Mouse (Mus musculus) lung, embryonic 14.5 days (tissue): ENCODE results near the gene Crhr2. TPM values are rescaled to one million over a fixed set of nuclear protein-coding genes. Genes with fewer than 3 reads are reported as not detected.
A peak's percentile ranks its signal among the peaks of the same experiment; 100 is the strongest.

Source experiments
- ATAC-seq: fragments of 200-750 bp; cut with Nextera tagmentation; 2 replicates; pipeline ENCODE4 v1.8.0; 2017; ENCODE audit warnings: mild to moderate bottlenecking, moderate TSS enrichment, moderate library complexity; ENCODE audit not compliant: insufficient read depth
- DNase-seq: peaks from one replicate; pipeline ENCODE4 v3.0.0-alpha.2; 2015
- H3K27ac ChIP-seq: fragments of 300-500 bp; sonication (generic); 2 replicates; pipeline ENCODE4 v1.5.1; 2014; ENCODE audit warnings: low read depth, mild to moderate bottlenecking, moderate library complexity
- H3K27me3 ChIP-seq: fragments of 300-500 bp; sonication (generic); 2 replicates; pipeline ENCODE4 v1.6.1; 2014; ENCODE audit warnings: low read length, control low read depth; ENCODE audit not compliant: insufficient read depth
- H3K36me3 ChIP-seq: fragments of 300-500 bp; sonication (generic); 2 replicates; pipeline ENCODE4 v1.6.1; 2014; ENCODE audit warnings: control low read depth; ENCODE audit not compliant: insufficient read depth
- H3K4me1 ChIP-seq: fragments of 300-500 bp; sonication (generic); 2 replicates; pipeline ENCODE4 v1.6.1; 2014; ENCODE audit warnings: antibody characterized with exemption, control low read depth; ENCODE audit not compliant: insufficient read depth
- H3K4me2 ChIP-seq: fragments of 300-500 bp; sonication (generic); 2 replicates; pipeline ENCODE4 v1.6.1; 2014; ENCODE audit warnings: mild to moderate bottlenecking
- H3K4me3 ChIP-seq: fragments of 300-500 bp; sonication (generic); 2 replicates; pipeline ENCODE4 v1.5.1; 2014; ENCODE audit warnings: low read depth, low read length
- H3K9ac ChIP-seq: fragments of 300-500 bp; sonication (generic); 2 replicates; pipeline ENCODE4 v1.6.1; 2014
- H3K9me3 ChIP-seq: fragments of 300-500 bp; sonication (generic); 2 replicates; pipeline ENCODE4 v1.6.1; 2016; ENCODE audit warnings: low read depth, low read length, control low read depth
- CTCF ChIP-seq: IDR thresholded peaks from 2 replicates; pipeline ENCODE4 v1.5.1; 2016; ENCODE audit warnings: antibody characterized with exemption, low read depth
- WGBS: fragments of 180-500 bp; shearing (Covaris S2); extraction: QIAGEN DNeasy Blood & Tissue Kit; methylation state at CpG from one replicate; pipeline ENCODE4 v1.1.7; 2014; 5-methylcytosine and 5-hydroxymethylcytosine counted together
- polyA plus RNA-seq: library from polyadenylated mRNA; unstranded; fragments of >200 nt; fragmentation: Nextera tagmentation; extraction: Ambion mirVana; gene quantifications from 2 replicates; pipeline ENCODE4 v1.2.1, GENCODE M21; 2014

The Crhr2 gene
- polyA plus RNA-seq, 1 experiment from 2014 or later, result not detected

- Histone ChIP-seq H3K36me3 (no peaks in the 10 kb centered on the region), H3K27me3 (no peaks in the 10 kb centered on the region), H3K4me2 (no peak overlapping the region), H3K9me3 (no peaks in the 10 kb centered on the region), H3K4me1 (no peaks in the 10 kb centered on the region), H3K4me3 (no peak overlapping the region), H3K27ac (no peak overlapping the region), H3K9ac (no peak overlapping the region)
- 87% methylated on average over 3 of the region's 3 CpGs for WGBS
- no peak for ATAC-seq
- DNase-seq, result no peak
- TF ChIP-seq CTCF, result no peak
Observed at GRCm38 (mm10) chr6:55152226-55152625, 19.4 kb upstream of the Crhr2 start.

DNA sequence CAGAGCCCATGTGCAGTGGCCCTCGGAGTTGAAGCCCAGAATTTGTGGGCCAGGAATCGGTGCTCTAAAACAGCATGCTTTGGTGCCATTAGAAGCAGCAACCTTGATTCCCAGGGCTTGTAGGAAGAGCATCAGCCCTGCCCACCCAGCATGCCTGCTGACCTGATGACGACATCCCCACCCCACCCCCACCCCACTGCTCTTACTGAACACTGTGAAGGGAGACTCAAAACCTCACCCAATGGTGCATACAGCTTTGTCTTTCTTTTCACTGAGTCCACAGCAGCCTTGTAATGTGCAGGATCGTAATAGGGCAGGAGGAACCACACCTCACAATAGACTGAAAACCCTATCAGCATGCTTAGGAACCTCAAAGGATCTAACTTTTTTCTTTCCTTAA, 13.3 kb upstream of the Crhr2 start:
- Histone ChIP-seq H3K4me1 (no peaks in the 10 kb centered on the region), H3K9ac (no peak overlapping the region), H3K4me3 (no peak overlapping the region), H3K9me3 (no peaks in the 10 kb centered on the region), H3K27me3 (no peaks in the 10 kb centered on the region), H3K4me2 (no peak overlapping the region), H3K27ac (no peak overlapping the region), H3K36me3 (no peaks in the 10 kb centered on the region)
- WGBS, result 55% methylated on average over 4 of the region's 4 CpGs
- no peak for TF ChIP-seq CTCF
- no peak for ATAC-seq
- no peak for DNase-seq

- DNase-seq (peak; percentile 8), ATAC-seq (no peak)
- no peak for TF ChIP-seq CTCF
- Histone ChIP-seq H3K4me1 (no peaks in the 10 kb centered on the region), H3K36me3 (no peaks in the 10 kb centered on the region), H3K9ac (no peak overlapping the region), H3K27me3 (no peaks in the 10 kb centered on the region), H3K27ac (no peak overlapping the region), H3K4me3 (no peak overlapping the region), H3K4me2 (no peak overlapping the region), H3K9me3 (no peaks in the 10 kb centered on the region)
- 76% methylated on average over 5 of the region's 5 CpGs for WGBS
Observed at GRCm38 (mm10) chr6:55145285-55145684, 12.5 kb upstream of the Crhr2 start.

DNA sequence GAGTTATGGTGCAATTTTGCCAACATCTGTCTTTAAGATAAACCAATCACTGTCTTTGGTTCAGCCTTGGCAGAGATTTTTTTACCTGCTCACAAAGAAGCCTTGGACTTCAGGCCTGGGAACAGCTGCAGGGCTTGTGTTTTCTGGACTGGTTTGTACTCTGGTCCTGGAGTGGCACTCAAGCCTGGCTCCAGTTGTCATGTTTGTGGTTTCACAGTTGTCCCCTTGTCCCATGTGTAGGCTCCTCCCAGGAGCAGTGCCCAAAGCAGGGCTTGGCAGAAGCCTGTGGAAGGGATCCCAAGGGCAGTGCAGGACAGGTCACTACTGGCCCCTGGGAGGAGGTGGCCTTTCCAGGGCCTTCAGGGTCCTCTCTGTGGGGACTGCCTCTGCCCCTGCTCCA, 5.5 kb upstream of the Crhr2 start:
- Histone ChIP-seq H3K9ac (no peak overlapping the region), H3K4me2 (no peak overlapping the region), H3K27me3 (no peaks in the 10 kb centered on the region), H3K36me3 (no peaks in the 10 kb centered on the region), H3K9me3 (no peaks in the 10 kb centered on the region), H3K27ac (no peak overlapping the region), H3K4me3 (no peak overlapping the region), H3K4me1 (no peaks in the 10 kb centered on the region; the same call in 1 of the 2 replicates)
- DNase-seq (no peak), ATAC-seq (no peak)
- no peak for TF ChIP-seq CTCF

- Histone ChIP-seq H3K9me3 (no peaks in the 10 kb centered on the region), H3K9ac (no peak overlapping the region), H3K4me2 (no peak overlapping the region), H3K4me1 (no peaks in the 10 kb centered on the region; the same call in 1 of the 2 replicates), H3K36me3 (no peaks in the 10 kb centered on the region), H3K27me3 (no peaks in the 10 kb centered on the region), H3K27ac (no peak overlapping the region), H3K4me3 (no peak overlapping the region)
- no peak for TF ChIP-seq CTCF
- DNase-seq, result peak; percentile 15
- ATAC-seq, result peak; percentile 57; the same call in 1 of the 2 replicates
- WGBS, result 80% methylated on average over 1 of the region's 1 CpGs
Observed at GRCm38 (mm10) chr6:55133425-55133824, 609 bp upstream of the Crhr2 start.

DNA sequence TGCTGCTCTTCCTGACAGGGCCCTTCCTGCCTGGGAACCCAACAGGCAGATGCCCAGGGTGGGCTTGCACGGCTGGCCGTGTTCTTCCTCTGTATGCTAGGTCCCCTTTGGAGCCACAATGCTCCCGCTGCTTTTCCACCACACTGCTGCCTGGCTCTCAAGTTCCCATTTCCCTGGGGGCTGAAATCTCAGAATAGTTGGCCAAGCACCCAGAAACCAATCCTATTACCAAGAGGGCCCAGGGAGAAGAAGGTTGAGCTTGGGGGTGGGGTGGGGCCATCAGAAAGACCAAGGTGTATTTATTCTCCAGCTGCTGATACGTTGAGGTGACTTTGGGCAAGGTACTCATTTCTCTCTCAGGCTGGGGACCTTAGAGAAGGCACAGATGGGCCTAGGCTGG, 1.5 kb downstream of the Crhr2 start:
- ATAC-seq (no peak), DNase-seq (no peak)
- H3K27me3 ChIP-seq, result no peaks in the 10 kb centered on the region
- no peaks in the 10 kb centered on the region for H3K9me3 ChIP-seq
- H3K4me3 ChIP-seq, result no peak overlapping the region
- H3K4me2 ChIP-seq, result no peak overlapping the region
- no peak overlapping the region for H3K9ac ChIP-seq
- H3K27ac ChIP-seq, result peak overlapping the region; percentile 32; the same call in 1 of the 2 replicates
- no peaks in the 10 kb centered on the region for H3K36me3 ChIP-seq
- no peaks in the 10 kb centered on the region; the same call in 1 of the 2 replicates for H3K4me1 ChIP-seq
- no peak for TF ChIP-seq CTCF
- WGBS, result 74% methylated on average over 4 of the region's 4 CpGs

DNA sequence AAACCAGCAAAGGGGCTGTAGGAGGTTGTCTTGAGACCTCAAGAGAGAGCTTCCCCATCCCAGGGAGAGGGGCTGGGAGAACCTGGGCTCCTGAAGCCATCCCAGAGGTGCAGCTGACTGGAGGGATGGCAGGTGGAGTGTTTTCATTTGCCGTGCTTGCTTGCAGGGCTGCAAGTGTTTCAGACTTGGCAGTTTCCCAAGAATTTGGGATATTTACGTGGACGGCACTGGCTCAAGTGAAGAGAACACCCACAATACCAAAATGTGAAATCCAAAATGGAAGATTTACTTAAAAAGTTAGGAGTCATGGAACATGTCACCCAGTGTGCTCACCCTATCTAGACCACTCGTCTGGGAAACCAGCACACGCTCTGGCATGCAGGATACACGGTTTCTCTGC, 2.2 kb downstream of the Crhr2 start:
- 21% methylated on average over 6 of the region's 6 CpGs for WGBS
- Histone ChIP-seq H3K9ac (no peak overlapping the region), H3K9me3 (no peaks in the 10 kb centered on the region), H3K36me3 (no peaks in the 10 kb centered on the region), H3K4me2 (no peak overlapping the region), H3K4me1 (no peaks in the 10 kb centered on the region; the same call in 1 of the 2 replicates), H3K27me3 (no peaks in the 10 kb centered on the region), H3K4me3 (no peak overlapping the region), H3K27ac (no peak overlapping the region; the same call in 1 of the 2 replicates)
- ATAC-seq, result peak; percentile 35; the same call in 1 of the 2 replicates
- no peak for TF ChIP-seq CTCF
- peak; percentile 74 for DNase-seq

GRCm38 (mm10) chr6:55128391-55128790, 4.4 kb downstream of the Crhr2 start:
- H3K27me3 ChIP-seq, result no peaks in the 10 kb centered on the region
- DNase-seq, result no peak
- H3K4me2 ChIP-seq, result no peak overlapping the region
- no peak for TF ChIP-seq CTCF
- no peak overlapping the region for H3K9ac ChIP-seq
- H3K27ac ChIP-seq, result no peak overlapping the region
- no peak for ATAC-seq
- no peak overlapping the region for H3K4me3 ChIP-seq
- H3K9me3 ChIP-seq, result no peaks in the 10 kb centered on the region
- H3K4me1 ChIP-seq, result no peaks in the 10 kb centered on the region
- no peaks in the 10 kb centered on the region for H3K36me3 ChIP-seq
